Mouse (Mus musculus) MEL (cell line): Measurements from ENCODE around the gene Nf1.

Source experiments
- CTCF ChIP-seq, 3 experiments: IDR thresholded peaks in 2 of 3; conservative IDR thresholded peaks in 1 of 3; 2 replicates each; pipeline ENCODE4 v1.5.1; 2011 to 2012; ENCODE audit warnings: low read length in 3 of 3, low read depth in 2 of 3, mild to moderate bottlenecking in 2 of 3, improper control_type of control experiment in 1 of 3, inconsistent platforms in 1 of 3, mixed read lengths in 1 of 3, moderate library complexity in 1 of 3; ENCODE audit not compliant: control insufficient read depth in 1 of 3, insufficient read depth in 1 of 3, poor library complexity in 1 of 3, severe bottlenecking in 1 of 3
- E2F4 ChIP-seq: IDR thresholded peaks from 2 replicates; pipeline ENCODE4 v1.6.1; 2011; ENCODE audit warnings: low read depth, low read length, improper control_type of control experiment, borderline replicate concordance
- EP300 ChIP-seq, 2 experiments: IDR thresholded peaks; 2 replicates each; pipeline ENCODE4 v1.6.1; 2011; ENCODE audit warnings: improper control_type of control experiment in 2 of 2, low read length in 2 of 2, low read depth in 1 of 2, mild to moderate bottlenecking in 1 of 2
- ETS1 ChIP-seq: IDR thresholded peaks from 2 replicates; pipeline ENCODE4 v1.6.1; 2012; ENCODE audit warnings: low read depth, mild to moderate bottlenecking, inconsistent platforms, low read length, improper control_type of control experiment, moderate library complexity
- JUND ChIP-seq: IDR thresholded peaks from 2 replicates; pipeline ENCODE4 v1.6.1; 2011; ENCODE audit warnings: low read depth, mild to moderate bottlenecking, improper control_type of control experiment, low read length
- MEF2A ChIP-seq: IDR thresholded peaks from 2 replicates; pipeline ENCODE4 v1.6.1; 2014; ENCODE audit warnings: low read depth, mild to moderate bottlenecking, inconsistent platforms, low read length, improper control_type of control experiment; ENCODE audit not compliant: poor library complexity, insufficient replicate concordance, severe bottlenecking; ENCODE audit errors: extremely low read depth
- POLR2A ChIP-seq, 2 experiments: IDR thresholded peaks; 2 replicates each; pipeline ENCODE4 v1.6.1; 2011 to 2012; ENCODE audit warnings: low read length in 2 of 2, mild to moderate bottlenecking in 2 of 2, control low read depth in 1 of 2, improper control_type of control experiment in 1 of 2, low read depth in 1 of 2, moderate library complexity in 1 of 2; ENCODE audit not compliant: control insufficient read depth in 1 of 2, insufficient read depth in 1 of 2, poor library complexity in 1 of 2
- RAD21 ChIP-seq: IDR thresholded peaks from 2 replicates; pipeline ENCODE4 v1.6.1; 2011; ENCODE audit warnings: mild to moderate bottlenecking, low read depth, low read length, improper control_type of control experiment
- TCF12 ChIP-seq: IDR thresholded peaks from 2 replicates; pipeline ENCODE4 v1.6.1; 2014; ENCODE audit warnings: low read depth, mild to moderate bottlenecking, inconsistent platforms, low read length, improper control_type of control experiment, moderate library complexity
- ZNF384 ChIP-seq: IDR thresholded peaks from 2 replicates; pipeline ENCODE4 v1.6.1; 2012; ENCODE audit warnings: low read depth, mild to moderate bottlenecking, inconsistent platforms, low read length, improper control_type of control experiment

DNA sequence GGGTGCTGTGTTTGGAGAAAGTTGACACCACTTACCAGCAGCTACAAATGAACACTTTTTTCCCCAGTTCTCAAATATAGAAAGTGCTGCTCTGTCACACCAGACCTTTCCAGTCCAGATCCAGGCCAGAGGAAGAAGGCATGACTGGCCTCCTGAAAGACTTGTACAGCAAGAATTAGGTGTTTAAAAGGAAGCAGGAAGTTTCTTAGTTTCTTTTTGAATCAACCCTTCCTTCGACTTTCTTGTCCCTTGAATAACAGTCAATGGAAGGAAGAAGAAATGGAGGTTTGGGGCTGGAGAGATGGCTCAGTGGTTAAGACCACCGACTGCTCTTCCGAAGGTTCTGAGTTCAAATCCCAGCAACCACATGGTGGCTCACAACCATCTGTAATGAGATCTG, 46.5 kb upstream of the Nf1 start:
- no peak for TF ChIP-seq RAD21
- no peak for TF ChIP-seq CTCF (IDR thresholded peaks at IDR 0.05 in 2 of 3, conservative IDR thresholded peaks at IDR 0.05 in 1 of 3; ENCODE audit: control insufficient read depth in 1 of 3, insufficient read depth in 1 of 3, low read depth in 2 of 3, low read length in 3 of 3, poor library complexity in 1 of 3, severe bottlenecking in 1 of 3)
- no peak for TF ChIP-seq EP300 (IDR thresholded peaks at IDR 0.05; ENCODE audit: low read depth in 1 of 2, low read length in 2 of 2)
- TF ChIP-seq ZNF384 = no peak
- TF ChIP-seq JUND = no peak
- TF ChIP-seq POLR2A (IDR thresholded peaks at IDR 0.05; ENCODE audit: control insufficient read depth in 1 of 2, insufficient read depth in 1 of 2, low read depth in 1 of 2, low read length in 2 of 2, poor library complexity in 1 of 2) = no peak
- no peak for TF ChIP-seq MEF2A
- no peak for TF ChIP-seq E2F4
- no peak for TF ChIP-seq TCF12
- TF ChIP-seq ETS1 = no peak
